Mouse (Mus musculus) megakaryocyte progenitor cell, adult 5-6 weeks (primary cell): ENCODE results near the gene Pus1. TPM values are rescaled to one million over a fixed set of nuclear protein-coding genes. Genes with fewer than 3 reads are reported as not detected.
A peak's percentile ranks its signal among the peaks of the same experiment; 100 is the strongest.

Experiments used
- ATAC-seq: replicated peaks from 2 replicates; pipeline ENCODE4 v1.8.0; 2016; ENCODE audit warnings: mild to moderate bottlenecking, moderate TSS enrichment, inconsistent platforms; ENCODE audit not compliant: poor library complexity
- total RNA-seq, 2 experiments: library from RNA; stranded (forward) in 1 of 2; stranded (reverse) in 1 of 2; fragments of 157-497, 149-512 nt in 1 of 2; fragments of 200-1000 nt in 1 of 2; gene quantifications; 2 replicates each; pipeline versions ENCODE4 v1.2.3 to v1.2.4; 2015 to 2017

Gene Pus1
- 20.1 and 22.3 TPM in 2 replicates for total RNA-seq (2015)
- 60.3 and 68.1 TPM in 2 replicates for total RNA-seq (2017)

- peak; percentile 93 for ATAC-seq
Observed at GRCm38 (mm10) chr5:110779998-110780760, at the start of gene Pus1. TSS of gene Pus1 (minus strand) at chr5:110780659.

DNA sequence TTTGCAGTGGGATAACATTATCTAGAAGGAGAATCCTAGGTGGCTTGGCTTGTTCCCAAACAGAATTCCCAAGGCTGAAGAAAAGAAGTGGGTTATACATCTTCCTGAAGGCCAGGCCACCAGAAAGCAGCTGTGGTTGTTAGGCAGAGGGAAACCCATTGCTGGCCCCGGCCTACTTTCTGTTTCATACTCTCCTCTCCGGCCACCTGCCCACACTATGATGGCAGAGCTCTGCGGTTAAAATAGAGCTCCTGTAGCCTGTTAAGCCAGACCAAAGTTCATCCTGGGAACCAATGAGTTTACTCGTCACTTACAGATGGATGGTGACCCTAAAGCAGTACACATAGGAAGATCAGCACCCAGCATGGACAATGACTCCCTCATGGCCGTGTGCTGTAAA lies 47.1 kb upstream of the Pus1 start:
- no peak for ATAC-seq

GRCm38 (mm10) chr5:110826781-110827495 lies 46.5 kb upstream of the Pus1 start:
- no peak for ATAC-seq

GRCm38 (mm10) chr5:110824421-110824820 lies 44.0 kb upstream of the Pus1 start:
- ATAC-seq = no peak

GRCm38 (mm10) chr5:110809667-110810325 lies 29.3 kb upstream of the Pus1 start, which contains the start of gene Ulk1:
TSS of gene Ulk1 (minus strand) at chr5:110810097.
- ATAC-seq = peak; percentile 88

GRCm38 (mm10) chr5:110808821-110809666 lies 28.6 kb upstream of the Pus1 start:
- ATAC-seq = no peak

DNA sequence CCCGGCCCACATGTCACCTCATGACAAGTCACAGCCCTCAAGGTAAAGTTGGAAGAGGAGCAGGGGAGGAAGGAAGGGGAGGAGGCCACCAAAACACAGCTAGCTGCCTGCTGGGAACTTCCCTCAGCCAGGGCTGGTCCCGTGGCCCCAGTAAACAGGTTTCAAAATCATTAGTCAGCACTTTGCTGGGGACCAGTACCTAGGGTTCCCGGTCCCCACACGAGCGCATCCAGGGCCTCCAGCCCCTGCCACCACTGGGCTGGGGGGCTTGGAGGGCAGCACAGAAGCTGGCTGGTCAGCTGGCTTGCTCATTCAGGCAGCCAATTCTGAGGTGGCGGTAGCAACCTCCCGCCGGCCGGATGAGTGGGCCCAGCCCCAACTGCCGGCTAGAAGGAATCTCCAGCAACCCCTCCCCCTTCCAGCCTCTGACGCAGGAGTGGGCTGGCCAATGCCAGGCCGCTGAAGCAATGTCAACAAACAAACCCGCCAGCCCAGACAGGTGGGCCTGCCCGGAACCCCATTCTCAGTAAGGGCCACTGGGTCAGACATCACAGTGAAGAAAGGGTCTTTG lies 27.7 kb upstream of the Pus1 start:
- peak; percentile 62 for ATAC-seq

- no peak for ATAC-seq
Observed at GRCm38 (mm10) chr5:110807453-110807852, 27.0 kb upstream of the Pus1 start.

GRCm38 (mm10) chr5:110806676-110807075 lies 26.2 kb upstream of the Pus1 start:
- ATAC-seq = no peak

GRCm38 (mm10) chr5:110806154-110806553 lies 25.7 kb upstream of the Pus1 start:
- ATAC-seq = no peak

GRCm38 (mm10) chr5:110804012-110804743 lies 23.7 kb upstream of the Pus1 start:
- no peak for ATAC-seq

- ATAC-seq = peak; percentile 30; the same call in 1 of the 2 replicates
Observed at GRCm38 (mm10) chr5:110802809-110803208, 22.4 kb upstream of the Pus1 start.

DNA sequence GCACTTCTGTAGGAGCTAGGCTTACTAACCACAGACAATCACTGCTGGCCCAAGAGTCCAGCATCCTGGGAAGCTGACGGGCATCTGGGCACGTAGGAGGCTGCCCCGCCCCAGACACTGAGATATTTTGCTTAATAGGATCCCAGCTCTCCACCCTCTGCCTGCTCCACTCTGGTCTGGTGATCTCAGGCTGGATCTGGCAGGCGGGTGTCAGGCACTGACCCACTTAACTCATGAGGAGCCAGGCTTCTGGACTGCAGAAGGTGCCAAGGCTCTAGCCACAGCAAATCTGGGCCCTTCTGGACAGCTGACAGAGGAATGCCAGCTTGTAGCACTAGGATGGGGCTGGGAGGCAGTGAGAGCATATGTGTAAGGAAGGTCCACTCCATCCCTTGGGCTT lies 21.7 kb upstream of the Pus1 start:
- no peak for ATAC-seq

GRCm38 (mm10) chr5:110801036-110801624 lies 20.7 kb upstream of the Pus1 start:
- ATAC-seq = no peak

- ATAC-seq = no peak
Observed at GRCm38 (mm10) chr5:110797696-110798095, 17.2 kb upstream of the Pus1 start.

DNA sequence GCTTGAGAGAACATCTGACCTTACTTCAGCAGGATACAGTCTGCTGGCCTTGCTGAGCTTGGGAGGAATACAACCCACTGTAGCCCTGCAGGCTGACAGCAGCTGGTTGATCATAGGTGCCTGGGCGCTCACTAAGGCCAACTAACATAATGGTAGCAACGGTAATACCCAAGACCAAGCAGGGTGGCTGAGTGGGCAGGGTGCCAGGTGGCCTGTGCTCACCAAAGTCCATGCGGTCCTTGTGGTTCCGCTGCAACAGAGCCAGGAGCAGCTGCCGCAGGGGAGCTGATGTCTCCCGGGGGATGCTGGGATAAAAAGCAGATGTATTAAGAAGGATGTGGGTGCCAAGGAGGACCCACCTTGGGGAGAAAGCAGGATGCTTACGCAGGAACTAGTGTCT lies 13.9 kb upstream of the Pus1 start:
- ATAC-seq = no peak

GRCm38 (mm10) chr5:110788684-110789083 lies 8.2 kb upstream of the Pus1 start:
- ATAC-seq = peak; percentile 85

DNA sequence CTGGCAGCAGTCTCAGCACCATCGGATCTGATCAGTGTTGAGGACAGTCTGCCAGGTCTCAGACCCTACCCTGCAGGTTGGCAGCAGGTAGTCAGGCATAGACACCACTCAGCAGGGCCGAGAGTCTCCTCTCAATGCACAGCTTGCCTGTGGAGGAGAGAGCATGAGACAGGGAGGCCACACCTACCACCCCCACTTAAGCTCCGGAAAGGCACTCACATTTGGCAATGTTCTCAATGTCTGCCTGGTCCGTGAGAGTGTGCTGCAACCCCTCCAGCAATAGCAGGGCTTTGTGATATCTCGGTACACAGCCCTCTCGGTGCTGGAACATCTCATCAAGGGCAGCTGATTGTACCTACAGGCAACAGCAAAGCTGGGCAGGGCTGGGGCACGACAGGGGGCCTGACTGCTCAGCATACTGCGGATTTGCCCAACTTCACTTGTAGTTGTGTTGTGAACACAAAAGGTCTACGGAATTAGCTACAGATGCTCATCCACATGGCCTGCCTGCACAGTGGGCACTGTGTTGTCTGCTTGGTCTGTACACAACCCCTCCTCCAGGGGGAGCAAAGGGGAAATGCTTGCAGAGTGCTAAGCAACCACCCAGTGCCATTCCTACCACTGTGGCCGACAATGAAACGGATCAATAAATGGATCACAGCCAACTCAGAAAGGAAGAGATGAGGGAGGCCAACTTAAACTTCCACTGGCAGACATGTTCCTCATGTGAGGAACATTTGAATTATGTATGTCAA lies 5.8 kb upstream of the Pus1 start:
- peak; percentile 49 for ATAC-seq

GRCm38 (mm10) chr5:110783150-110783549 lies 2.7 kb upstream of the Pus1 start:
- no peak for ATAC-seq
